Mouse (Mus musculus) ES-Bruce4 (cell line): Measurements from ENCODE around the gene Lrrc4b.

ENCODE experiments used
- CTCF ChIP-seq: IDR thresholded peaks from one replicate; pipeline ENCODE4 v1.8.1; 2011; ENCODE audit warnings: low read depth, low read length
- EP300 ChIP-seq: IDR thresholded peaks from 2 replicates; pipeline ENCODE4 v1.6.1; 2011; ENCODE audit warnings: low read depth, low read length; ENCODE audit not compliant: insufficient read depth
- POLR2A ChIP-seq: IDR thresholded peaks from one replicate; pipeline ENCODE4 v1.8.1; 2011; ENCODE audit warnings: low read length; ENCODE audit not compliant: insufficient read depth

GRCm38 (mm10) chr7:44496771-44497109 lies 67.9 kb downstream of the Lrrc4b start:
- TF ChIP-seq EP300 (no peak), POLR2A (no peak), CTCF (no peak)
